Mouse (Mus musculus): ENCODE results near the gene Kbtbd4.

GRCm38 (mm10) chr2:90950149-90950548 is 45.6 kb downstream of the Kbtbd4 start:
- TF ChIP-seq POLR2A (IDR thresholded peaks at IDR 0.05; ENCODE audit: insufficient read length, low read depth) (no peak), USF1 (IDR thresholded peaks at IDR 0.05; ENCODE audit: low read depth) (no peak), TCF3 (IDR thresholded peaks at IDR 0.05; ENCODE audit: insufficient read length, low read depth) (no peak), TCF12 (IDR thresholded peaks at IDR 0.05; ENCODE audit: insufficient read depth, poor library complexity, severe bottlenecking) (no peak), CEBPB (IDR thresholded peaks at IDR 0.05; ENCODE audit: insufficient read depth, poor library complexity, severe bottlenecking) (no peak), POLR2AphosphoS2 (IDR thresholded peaks at IDR 0.05; ENCODE audit: insufficient read length, low read depth) (no peak), SRF (IDR thresholded peaks at IDR 0.05; ENCODE audit: control insufficient read depth, insufficient read length, low read depth) (no peak), MYOD1 (IDR thresholded peaks at IDR 0.05; ENCODE audit: control insufficient read depth in 1 of 3, insufficient read length in 2 of 3, low read depth in 2 of 3) (no peak), MAX (IDR thresholded peaks at IDR 0.05; ENCODE audit: low read depth) (no peak)

Measured in myocyte (in vitro differentiated cells).